Mouse (Mus musculus) hindbrain, embryonic 14.5 days (tissue): ENCODE measurements around the gene Trip11. TPM values are rescaled to one million over a fixed set of nuclear protein-coding genes. Genes with fewer than 3 reads are reported as not detected.

Experiments used
- ATAC-seq: fragments of 200-750 bp; cut with Nextera tagmentation; 2 replicates; pipeline ENCODE4 v1.8.0; 2017; ENCODE audit warnings: moderate number of reproducible peaks, mild to moderate bottlenecking, moderate TSS enrichment, moderate library complexity; ENCODE audit not compliant: low FRiP score
- DNase-seq: peaks from one replicate; pipeline ENCODE4 v3.0.0-alpha.2; 2015; ENCODE audit warnings: low spot score
- H3K27ac ChIP-seq: fragments of 300-500 bp; sonication (generic); 2 replicates; pipeline ENCODE4 v1.5.1; 2014; ENCODE audit warnings: mild to moderate bottlenecking, moderate library complexity
- H3K27me3 ChIP-seq: fragments of 300-500 bp; sonication (generic); 2 replicates; pipeline ENCODE4 v1.6.1; 2014; ENCODE audit warnings: mild to moderate bottlenecking, low read length, mixed read lengths; ENCODE audit not compliant: control insufficient read depth, insufficient read depth
- H3K36me3 ChIP-seq: fragments of 300-500 bp; sonication (generic); replicated peaks from 2 replicates; pipeline ENCODE4 v1.6.1; 2014; ENCODE audit not compliant: control insufficient read depth, insufficient read depth
- H3K4me1 ChIP-seq: fragments of 300-500 bp; sonication (generic); replicated peaks from 2 replicates; pipeline ENCODE4 v1.6.1; 2014; ENCODE audit warnings: antibody characterized with exemption, low read length, mixed read lengths; ENCODE audit not compliant: control insufficient read depth, insufficient read depth
- H3K4me2 ChIP-seq: fragments of 300-500 bp; sonication (generic); replicated peaks from 2 replicates; pipeline ENCODE4 v1.6.1; 2014; ENCODE audit warnings: mild to moderate bottlenecking, moderate library complexity
- H3K4me3 ChIP-seq: fragments of 300-500 bp; sonication (generic); replicated peaks from 2 replicates; pipeline ENCODE4 v1.5.1; 2014; ENCODE audit warnings: mild to moderate bottlenecking, low read length
- H3K9ac ChIP-seq: fragments of 300-500 bp; sonication (generic); 2 replicates; pipeline ENCODE4 v1.6.1; 2014
- H3K9me3 ChIP-seq: fragments of 300-500 bp; sonication (generic); 2 replicates; pipeline ENCODE4 v1.6.1; 2016; ENCODE audit warnings: low read length; ENCODE audit not compliant: control insufficient read depth
- WGBS: fragments of 180-500 bp; shearing (Covaris S2); extraction: QIAGEN DNeasy Blood & Tissue Kit; methylation state at CpG from one replicate; pipeline ENCODE4 v1.1.7; 2014; 5-methylcytosine and 5-hydroxymethylcytosine counted together
- polyA plus RNA-seq: library from polyadenylated mRNA; unstranded; fragments of >200 nt; fragmentation: Nextera tagmentation; extraction: Ambion mirVana; gene quantifications from 2 replicates; pipeline ENCODE4 v1.2.1, GENCODE M21; 2014

The Trip11 gene
- polyA plus RNA-seq, 1 experiment from 2014 or later: 23.9 TPM

- Histone ChIP-seq H3K4me1 (no peaks in the 10 kb centered on the region), H3K27me3 (no peaks in the 10 kb centered on the region), H3K4me3 (no peak overlapping the region), H3K27ac (no peak overlapping the region), H3K4me2 (no peak overlapping the region), H3K36me3 (peaks cover 77% of the 10 kb centered on the region), H3K9ac (no peak overlapping the region), H3K9me3 (no peaks in the 10 kb centered on the region)
- no peak for ATAC-seq
- WGBS: 82% methylated on average over 7 of the region's 7 CpGs
- no peak for DNase-seq
Measured at GRCm38 (mm10) chr12:101937572-101937971, 24.5 kb upstream of the Trip11 start.

GRCm38 (mm10) chr12:101935223-101935622 is 22.2 kb upstream of the Trip11 start:
- no peaks in the 10 kb centered on the region for H3K4me1 ChIP-seq
- H3K27ac ChIP-seq: no peak overlapping the region
- no peak overlapping the region for H3K4me2 ChIP-seq
- DNase-seq (no peak), ATAC-seq (no peak)
- WGBS: 100% methylated on average over 3 of the region's 3 CpGs
- peaks cover 75% of the 10 kb centered on the region for H3K36me3 ChIP-seq
- no peaks in the 10 kb centered on the region for H3K27me3 ChIP-seq
- no peak overlapping the region for H3K4me3 ChIP-seq
- no peak overlapping the region for H3K9ac ChIP-seq
- no peaks in the 10 kb centered on the region for H3K9me3 ChIP-seq

DNA sequence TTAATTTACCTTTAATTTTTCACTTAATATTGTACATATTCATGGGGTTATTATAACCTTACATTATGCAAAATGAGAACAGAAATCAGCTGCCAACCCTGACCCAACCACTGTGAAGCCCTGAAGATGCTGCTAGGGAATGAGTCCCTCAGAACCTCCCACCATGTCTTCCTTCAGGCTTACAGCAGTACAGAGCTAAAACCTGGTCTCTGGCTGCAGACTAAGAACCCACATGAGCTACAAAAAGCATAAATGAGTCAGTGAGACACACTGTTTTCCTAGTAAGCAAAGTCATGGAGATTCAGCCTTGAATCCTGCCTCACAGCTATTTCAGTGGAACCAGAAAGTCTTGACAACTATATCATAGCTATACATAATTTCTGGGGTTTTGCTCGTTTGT is 15.4 kb upstream of the Trip11 start:
- Histone ChIP-seq H3K36me3 (peaks cover 92% of the 10 kb centered on the region), H3K4me2 (no peak overlapping the region), H3K4me1 (no peaks in the 10 kb centered on the region), H3K27me3 (no peaks in the 10 kb centered on the region), H3K9me3 (no peaks in the 10 kb centered on the region), H3K4me3 (no peak overlapping the region), H3K9ac (no peak overlapping the region), H3K27ac (no peak overlapping the region)
- WGBS: 88% methylated on average over 1 of the region's 1 CpGs
- ATAC-seq (no peak), DNase-seq (no peak)

- H3K27me3 ChIP-seq: no peaks in the 10 kb centered on the region
- no peaks in the 10 kb centered on the region for H3K9me3 ChIP-seq
- H3K36me3 ChIP-seq: peaks cover 77% of the 10 kb centered on the region
- DNase-seq (no peak), ATAC-seq (no peak)
- no peak overlapping the region for H3K4me3 ChIP-seq
- no peak overlapping the region for H3K4me2 ChIP-seq
- H3K4me1 ChIP-seq: no peaks in the 10 kb centered on the region
- WGBS: 87% methylated on average over 6 of the region's 6 CpGs
- no peak overlapping the region for H3K9ac ChIP-seq
- no peak overlapping the region for H3K27ac ChIP-seq
Measured at GRCm38 (mm10) chr12:101922313-101922712, 9.2 kb upstream of the Trip11 start.

- H3K4me1 ChIP-seq: no peaks in the 10 kb centered on the region
- no peaks in the 10 kb centered on the region for H3K27me3 ChIP-seq
- no peak overlapping the region for H3K9ac ChIP-seq
- 84% methylated on average over 3 of the region's 3 CpGs for WGBS
- no peak overlapping the region for H3K4me3 ChIP-seq
- H3K27ac ChIP-seq: no peak overlapping the region
- H3K4me2 ChIP-seq: no peak overlapping the region
- peaks cover 53% of the 10 kb centered on the region for H3K36me3 ChIP-seq
- ATAC-seq (no peak), DNase-seq (no peak)
- H3K9me3 ChIP-seq: no peaks in the 10 kb centered on the region
Measured at GRCm38 (mm10) chr12:101919847-101920246, 6.8 kb upstream of the Trip11 start.

DNA sequence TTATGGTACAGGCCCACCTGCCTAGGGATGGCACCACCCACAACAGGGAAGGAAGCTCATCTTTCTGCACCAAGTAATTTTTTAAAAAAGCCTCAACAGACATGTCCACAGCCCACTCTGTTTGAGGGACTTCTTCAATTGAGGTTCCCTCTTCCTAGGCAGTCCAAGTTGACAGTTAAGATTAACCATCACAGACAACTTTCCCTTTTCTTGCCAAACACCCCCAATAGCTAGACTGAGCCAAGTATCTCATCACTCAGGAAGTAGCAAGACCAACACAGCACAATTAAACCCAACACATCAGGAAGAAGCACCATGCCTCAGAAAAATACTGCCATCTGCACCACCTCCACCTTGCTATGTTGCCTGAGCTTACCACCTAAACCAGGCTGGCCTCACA is 4.1 kb upstream of the Trip11 start:
- Histone ChIP-seq H3K27ac (no peak overlapping the region), H3K9ac (no peak overlapping the region), H3K4me1 (peaks cover 4% of the 10 kb centered on the region; the same call in 1 of the 2 replicates), H3K4me2 (no peak overlapping the region), H3K36me3 (peaks cover 26% of the 10 kb centered on the region), H3K4me3 (no peak overlapping the region), H3K9me3 (no peaks in the 10 kb centered on the region), H3K27me3 (no peaks in the 10 kb centered on the region)
- DNase-seq: no peak
- ATAC-seq: no peak

DNA sequence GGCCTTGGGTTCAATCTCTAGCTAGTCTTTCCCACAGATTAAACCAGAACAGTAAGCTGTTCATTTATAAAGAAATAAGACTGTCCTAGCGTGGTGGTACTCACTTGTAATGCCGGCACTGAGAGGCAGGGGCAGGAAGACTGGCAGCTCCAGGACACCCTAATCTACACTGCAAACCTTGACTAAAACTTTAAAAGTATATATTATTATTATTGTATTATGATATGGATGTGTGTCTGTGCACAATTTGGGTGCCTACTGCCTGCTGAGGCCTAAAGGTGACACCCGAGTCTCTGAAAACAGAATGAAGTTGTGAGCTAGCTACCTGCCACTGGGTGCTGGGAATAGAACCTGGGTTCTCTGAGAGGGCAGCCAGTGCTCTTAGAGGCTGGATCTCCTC is 1.7 kb downstream of the Trip11 start:
- DNase-seq (no peak), ATAC-seq (no peak)
- Histone ChIP-seq H3K27me3 (no peaks in the 10 kb centered on the region), H3K27ac (no peak overlapping the region), H3K4me3 (peak overlapping the region; percentile 79; the same call in 1 of the 2 replicates), H3K9ac (peak overlapping the region; percentile 86; the same call in 1 of the 2 replicates), H3K4me2 (peak overlapping the region; percentile 68), H3K9me3 (no peaks in the 10 kb centered on the region), H3K36me3 (peaks cover 14% of the 10 kb centered on the region; the same call in 1 of the 2 replicates), H3K4me1 (peaks cover 16% of the 10 kb centered on the region)
- 90% methylated on average over 3 of the region's 3 CpGs for WGBS

GRCm38 (mm10) chr12:101910360-101910759 is 2.7 kb downstream of the Trip11 start:
- no peak for ATAC-seq
- WGBS: 97% methylated on average over 6 of the region's 6 CpGs
- no peaks in the 10 kb centered on the region for H3K9me3 ChIP-seq

DNA sequence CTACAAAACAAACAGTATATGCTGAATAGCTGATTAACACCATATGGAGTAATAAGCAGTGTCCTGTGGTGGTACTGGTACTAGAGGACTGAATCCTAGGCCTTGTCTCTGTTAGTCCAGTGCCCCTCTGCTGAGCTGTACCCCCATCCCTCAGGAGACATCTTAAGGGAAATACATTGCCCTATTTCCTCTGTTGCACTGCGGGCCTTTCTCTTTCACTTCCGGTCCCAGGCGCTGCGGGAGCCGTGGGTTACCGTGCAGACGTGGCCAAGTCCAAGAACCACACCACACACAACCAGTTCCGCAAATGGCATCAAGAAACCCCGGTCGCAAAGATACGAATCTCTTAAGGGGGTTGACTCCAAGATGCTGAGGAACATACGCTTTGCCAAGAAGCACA is 7.2 kb downstream of the Trip11 start:
- ATAC-seq (no peak), DNase-seq (no peak)
- WGBS: 96% methylated on average over 12 of the region's 12 CpGs

More at GRCm38 (mm10) chr12:101910360-101910759, 2.7 kb downstream of the Trip11 start:
- Histone ChIP-seq H3K27me3 (no peaks in the 10 kb centered on the region), H3K9ac (no peak overlapping the region), H3K4me2 (no peak overlapping the region), H3K36me3 (peaks cover 22% of the 10 kb centered on the region; the same call in 1 of the 2 replicates), H3K27ac (no peak overlapping the region), H3K4me1 (peaks cover 16% of the 10 kb centered on the region), H3K4me3 (no peak overlapping the region)
- no peak for DNase-seq

DNA sequence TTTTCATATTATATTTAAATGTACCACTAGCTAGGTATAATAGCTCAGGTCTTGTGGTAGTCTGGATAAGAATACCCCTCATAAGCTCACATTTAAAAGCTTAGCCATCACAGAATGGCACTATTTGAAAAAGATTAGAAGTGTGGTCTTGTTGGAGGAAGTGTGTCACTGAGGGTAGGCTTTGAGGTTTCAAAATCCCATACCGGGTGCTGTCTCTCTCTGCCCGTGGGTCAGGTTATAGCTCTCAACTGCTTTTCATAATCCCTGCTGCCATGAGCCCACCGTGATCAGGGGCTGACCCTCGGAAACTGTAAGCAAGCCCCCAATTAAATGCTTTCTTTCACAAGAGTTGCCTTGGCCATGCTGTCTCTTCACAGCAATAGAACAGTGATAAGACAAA is 8.2 kb downstream of the Trip11 start:
- Histone ChIP-seq H3K9me3 (no peaks in the 10 kb centered on the region), H3K27ac (no peak overlapping the region), H3K27me3 (no peaks in the 10 kb centered on the region), H3K9ac (no peak overlapping the region), H3K4me1 (no peaks in the 10 kb centered on the region), H3K36me3 (peaks cover 30% of the 10 kb centered on the region), H3K4me3 (no peak overlapping the region), H3K4me2 (no peak overlapping the region)
- no peak for ATAC-seq
- 94% methylated on average over 4 of the region's 4 CpGs for WGBS
- no peak for DNase-seq

More for the DNA sequence above, 7.2 kb downstream of the Trip11 start:
- Histone ChIP-seq H3K27me3 (no peaks in the 10 kb centered on the region), H3K4me2 (no peak overlapping the region), H3K9me3 (no peaks in the 10 kb centered on the region), H3K36me3 (peaks cover 30% of the 10 kb centered on the region; the same call in 1 of the 2 replicates), H3K9ac (no peak overlapping the region), H3K4me3 (no peak overlapping the region), H3K4me1 (no peaks in the 10 kb centered on the region), H3K27ac (no peak overlapping the region)
